Mouse (Mus musculus): ENCODE data around the gene Xlr5a.
"Not testable (repeated sequence)": the region's sequence is repeated elsewhere in the genome, so short reads cannot be mapped to it uniquely, and the experiment has no call there.

Xlr5a gene

DNA sequence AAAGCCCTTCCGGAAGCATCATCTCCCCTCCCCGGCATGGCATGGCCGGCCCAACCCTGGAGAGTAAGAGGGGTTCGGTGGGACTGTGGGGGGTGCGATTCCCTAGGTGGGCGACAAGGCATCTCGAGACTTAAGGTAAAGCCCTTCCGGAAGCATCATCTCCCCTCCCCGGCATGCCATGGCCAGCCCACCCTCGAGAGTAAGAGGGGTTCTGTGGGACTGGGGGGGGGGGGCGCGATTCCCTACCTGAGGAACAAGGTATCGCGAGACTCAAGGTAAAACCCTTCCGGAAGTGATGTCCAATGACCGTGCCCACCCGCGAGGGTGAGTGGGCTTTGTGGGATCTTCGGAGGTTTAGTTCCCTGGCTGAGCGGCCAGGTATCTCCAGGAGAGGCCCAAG is 144.3 kb downstream of the Xlr5a start, which contains the start of gene Xlr5b:
Gene Xlr5b (plus strand): TSS at position 301 of the 400 bp plus-strand sequence.
- DNase-seq (ENCODE audit: low read depth, low spot score): not testable (repeated sequence)

DNA sequence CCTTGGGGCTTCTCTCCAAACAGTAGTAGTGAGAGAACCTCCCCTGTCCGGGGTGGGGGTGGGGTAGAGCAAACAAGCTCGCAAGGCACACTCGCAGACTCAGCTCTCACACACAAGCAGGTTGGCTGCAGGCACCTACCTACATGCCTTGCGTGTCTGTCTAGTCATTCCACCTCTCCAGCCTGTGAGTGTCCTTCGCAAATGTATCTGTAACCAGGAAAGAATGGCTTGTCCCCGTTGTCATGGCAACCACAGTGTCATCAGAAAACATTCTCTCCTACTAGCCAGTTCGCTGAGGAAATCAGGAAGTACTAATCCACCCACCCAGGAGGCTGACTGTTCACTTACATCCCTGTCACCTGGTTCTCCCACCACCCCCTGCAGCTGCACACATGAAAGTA is 149.6 kb downstream of the Xlr5a start:
- DNase-seq (ENCODE audit: low read depth, low spot score): not testable (repeated sequence)

DNA sequence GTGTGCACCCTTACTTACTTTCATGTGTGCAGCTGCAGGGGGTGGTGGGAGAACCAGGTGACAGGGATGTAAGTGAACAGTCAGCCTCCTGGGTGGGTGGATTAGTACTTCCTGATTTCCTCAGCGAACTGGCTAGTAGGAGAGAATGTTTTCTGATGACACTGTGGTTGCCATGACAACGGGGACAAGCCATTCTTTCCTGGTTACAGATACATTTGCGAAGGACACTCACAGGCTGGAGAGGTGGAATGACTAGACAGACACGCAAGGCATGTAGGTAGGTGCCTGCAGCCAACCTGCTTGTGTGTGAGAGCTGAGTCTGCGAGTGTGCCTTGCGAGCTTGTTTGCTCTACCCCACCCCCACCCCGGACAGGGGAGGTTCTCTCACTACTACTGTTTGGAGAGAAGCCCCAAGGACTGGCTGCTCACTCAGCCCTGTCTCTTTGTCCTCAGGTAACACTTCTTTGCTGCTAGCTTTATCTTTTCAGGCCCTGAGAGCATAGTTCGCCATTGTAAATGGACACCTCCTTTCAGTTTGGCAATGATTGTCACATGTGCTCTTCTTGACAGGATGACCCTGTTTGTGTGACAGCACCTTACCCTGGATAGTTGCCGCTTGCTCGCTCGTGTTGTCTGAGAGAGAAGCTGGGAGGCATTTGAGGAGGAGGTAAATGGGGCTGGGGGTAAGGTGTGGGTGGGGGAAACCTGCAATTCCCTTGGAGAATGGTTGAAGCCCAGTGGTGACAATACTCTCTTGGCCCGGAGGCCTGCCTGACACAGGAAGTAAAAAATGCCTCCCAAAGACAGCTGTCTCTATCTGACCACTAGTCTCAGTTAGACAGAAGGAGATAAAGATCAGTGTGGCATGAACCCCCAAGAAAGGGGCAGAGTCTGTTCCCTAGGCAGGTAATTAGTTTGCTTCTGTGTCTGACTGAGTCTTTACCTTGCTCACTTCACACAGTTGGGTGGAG is 169.6 kb downstream of the Xlr5a start:
- DNase-seq (ENCODE audit: low read depth, low spot score): not testable (repeated sequence)

DNA sequence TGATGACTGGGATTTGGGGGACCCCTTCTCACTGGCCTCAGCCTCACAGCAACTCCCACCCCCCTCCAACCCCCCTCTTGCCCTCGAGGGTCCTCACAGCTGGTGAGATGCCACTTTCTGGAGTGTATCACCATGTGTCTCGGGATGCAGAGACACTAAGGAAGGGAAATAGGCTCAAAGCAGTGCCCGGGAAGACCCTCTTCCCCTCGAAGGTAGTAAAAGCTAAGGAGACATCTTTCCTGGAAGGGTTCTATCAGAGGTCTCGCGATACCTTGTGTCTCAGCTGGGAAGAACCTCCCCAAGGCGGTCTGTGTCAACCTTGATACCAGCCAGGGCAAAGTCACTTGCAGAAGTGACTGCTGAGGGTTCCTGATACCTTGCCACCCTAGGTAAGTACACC is 176.0 kb downstream of the Xlr5a start, which contains the start of gene Gm14685:
Gene Gm14685 (plus strand): TSS at position 301 of the 400 bp plus-strand sequence.
- DNase-seq (ENCODE audit: low read depth, low spot score): not testable (repeated sequence)

DNA sequence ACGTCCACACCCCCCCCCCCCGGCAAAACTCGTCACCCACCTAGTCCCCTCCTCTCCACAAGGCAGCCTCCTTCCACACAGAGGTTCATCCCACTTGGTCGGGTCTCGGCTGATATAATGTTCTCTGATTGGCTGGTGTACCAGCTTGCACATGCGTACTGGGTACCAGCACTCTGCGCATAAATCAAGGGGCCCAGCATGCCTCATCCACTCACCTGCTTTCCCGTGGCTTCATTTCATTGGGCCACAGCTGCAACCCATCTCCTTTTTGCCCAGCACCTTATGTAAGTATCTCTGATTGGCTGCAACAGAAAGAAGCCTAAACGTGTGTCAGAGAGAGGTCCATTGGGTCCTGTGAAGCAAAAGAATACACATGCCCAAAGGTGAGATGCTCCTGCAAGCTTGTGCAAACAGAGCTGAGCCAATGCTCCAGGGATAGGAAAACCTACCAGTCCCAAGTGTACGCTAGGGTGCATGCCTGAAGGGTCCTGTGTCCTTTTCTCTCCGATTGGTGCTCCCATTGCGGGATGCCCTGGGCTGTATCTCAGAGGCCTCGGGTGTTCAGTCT is 195.8 kb downstream of the Xlr5a start, which contains the start of gene Xlr3a:
Gene Xlr3a (minus strand): TSS at position 155 of the 568 bp plus-strand sequence.
- peak; percentile 41 for DNase-seq (ENCODE audit: low read depth, low spot score)

DNA sequence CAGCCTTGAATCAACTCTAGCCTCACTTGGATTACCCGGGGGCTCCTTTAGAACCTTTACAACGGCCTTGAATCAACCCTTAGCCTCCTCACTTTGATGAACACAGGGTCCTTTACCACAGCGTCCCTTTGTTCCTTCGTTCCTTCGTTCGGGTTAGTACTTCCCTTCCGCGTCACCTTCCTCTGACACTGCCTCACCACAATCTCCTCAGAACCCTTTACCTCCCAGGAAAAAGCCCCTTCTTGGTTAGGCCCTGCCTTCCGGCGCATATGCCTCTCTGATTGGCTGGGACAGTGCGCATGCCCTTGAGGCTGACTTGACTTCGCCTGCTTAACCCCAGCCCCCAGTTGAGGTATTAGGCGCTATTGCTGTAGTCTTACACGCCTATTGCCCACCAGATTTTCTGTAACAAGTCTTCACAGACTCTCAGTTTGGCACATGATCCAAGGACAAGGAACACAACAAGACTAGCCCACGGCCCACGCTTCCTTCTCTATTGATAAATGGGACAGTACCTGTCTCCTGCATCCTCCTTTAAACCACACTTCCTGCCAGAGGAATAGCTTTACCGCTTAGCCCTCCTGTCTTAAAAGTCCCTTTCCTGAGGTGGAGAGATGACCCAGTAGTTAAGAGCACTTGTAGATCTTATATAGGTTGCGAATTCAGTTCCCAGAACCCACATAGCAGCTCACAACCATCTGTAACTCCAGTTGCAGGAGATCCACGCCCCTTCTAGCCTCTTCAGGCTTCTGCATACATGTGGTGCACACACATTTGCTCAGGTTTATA is 210.3 kb downstream of the Xlr5a start, which contains the start of gene Xlr4a:
Gene Xlr4a (minus strand): TSS at position 212 of the 789 bp plus-strand sequence.
- DNase-seq (ENCODE audit: low read depth, low spot score): not testable (repeated sequence)

DNA sequence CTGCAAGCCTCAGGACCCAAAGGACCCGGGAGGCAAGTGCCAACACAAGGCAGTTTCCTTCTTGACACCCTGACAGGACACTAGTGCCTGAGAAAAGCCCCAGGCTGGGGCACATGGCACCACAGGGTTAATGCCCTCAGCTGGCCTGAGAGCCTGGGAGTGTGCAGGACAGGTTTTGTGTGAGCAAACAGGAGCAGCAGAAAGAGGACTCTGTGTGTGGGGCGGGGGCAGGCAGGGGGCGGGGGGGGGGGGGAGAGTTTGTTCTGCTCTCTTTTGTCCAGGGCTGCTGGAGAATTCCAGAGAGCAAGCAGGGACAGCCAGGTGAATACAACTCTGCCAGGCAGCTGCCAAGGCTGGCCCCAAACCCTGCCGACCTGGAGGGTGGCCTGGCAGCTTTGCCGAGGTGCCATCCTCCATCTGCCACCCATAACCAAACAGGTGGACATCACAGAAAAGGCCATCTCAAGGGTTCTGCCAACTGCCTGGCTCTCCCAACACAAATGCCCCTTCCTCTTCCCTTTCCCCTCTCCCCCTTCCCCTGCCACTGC is 225.9 kb downstream of the Xlr5a start:
- DNase-seq (ENCODE audit: low read depth, low spot score): not testable (repeated sequence)

DNA sequence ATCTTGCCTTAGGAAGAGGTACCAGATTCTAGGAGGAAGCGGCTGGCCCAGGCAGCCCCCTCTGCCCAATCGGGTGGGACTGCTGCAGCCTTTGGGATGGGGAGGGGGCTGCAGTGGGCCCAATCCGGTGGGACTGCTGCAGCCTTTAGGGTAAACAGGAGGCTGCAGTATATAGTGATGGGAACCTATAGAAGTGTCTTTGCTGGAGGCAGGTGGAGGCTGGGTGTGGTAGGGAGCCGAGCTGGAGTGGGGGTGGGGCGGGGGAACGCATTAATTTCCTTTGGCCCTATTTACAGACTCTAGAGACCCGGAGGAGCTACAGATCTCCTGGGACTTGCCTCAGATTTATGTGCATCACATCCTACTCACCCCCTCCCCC is 228.4 kb downstream of the Xlr5a start, which contains the start of gene Pnma3:
Gene Pnma3 (plus strand): TSS at position 373 of the 379 bp plus-strand sequence.
- no peak for DNase-seq (ENCODE audit: low read depth, low spot score)

DNA sequence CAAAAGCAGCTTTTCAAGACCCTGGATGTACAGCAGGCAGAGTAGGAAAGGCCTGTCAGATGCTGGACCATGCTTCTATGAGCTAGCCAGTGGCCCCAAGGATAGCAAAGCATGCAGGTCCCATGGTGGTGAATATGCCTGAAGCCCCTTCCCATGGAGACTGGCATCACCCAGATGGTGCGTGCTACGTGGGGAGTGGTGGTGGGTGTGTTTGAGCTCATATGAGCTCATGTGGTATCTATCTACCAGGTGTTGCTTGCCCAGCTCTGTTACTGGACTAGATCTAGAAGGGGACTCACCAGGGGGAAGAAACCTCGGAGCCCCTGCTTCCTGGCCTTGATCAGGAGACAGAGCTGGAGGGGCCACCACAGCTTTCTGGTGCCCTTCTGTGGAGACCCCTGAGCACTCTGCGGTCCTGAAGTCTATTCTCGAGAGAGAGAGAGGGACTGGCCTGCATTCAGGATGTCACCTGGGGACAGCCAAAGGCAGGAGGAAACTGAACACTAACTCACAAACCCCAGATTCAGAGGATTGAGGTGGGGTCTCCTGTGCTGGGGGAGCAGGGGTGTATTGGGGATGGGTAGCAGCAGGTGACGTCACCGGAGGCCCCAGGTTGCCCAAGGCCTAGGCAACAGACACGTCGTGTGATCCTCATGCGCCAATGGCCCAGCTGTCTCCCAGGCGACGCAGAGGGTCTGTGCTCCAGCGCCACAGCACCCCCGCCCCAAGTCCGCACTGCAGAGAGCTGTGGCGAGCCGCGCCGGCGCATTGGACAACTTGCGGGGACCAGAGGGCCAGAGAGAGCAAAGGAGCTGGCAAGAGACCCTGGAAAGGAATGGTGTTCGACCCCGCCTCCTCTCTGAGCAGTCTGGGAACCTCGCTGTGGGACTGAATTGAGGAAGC is 229.0 kb downstream of the Xlr5a start:
- peak; percentile 57 for DNase-seq (ENCODE audit: low read depth, low spot score)

DNA sequence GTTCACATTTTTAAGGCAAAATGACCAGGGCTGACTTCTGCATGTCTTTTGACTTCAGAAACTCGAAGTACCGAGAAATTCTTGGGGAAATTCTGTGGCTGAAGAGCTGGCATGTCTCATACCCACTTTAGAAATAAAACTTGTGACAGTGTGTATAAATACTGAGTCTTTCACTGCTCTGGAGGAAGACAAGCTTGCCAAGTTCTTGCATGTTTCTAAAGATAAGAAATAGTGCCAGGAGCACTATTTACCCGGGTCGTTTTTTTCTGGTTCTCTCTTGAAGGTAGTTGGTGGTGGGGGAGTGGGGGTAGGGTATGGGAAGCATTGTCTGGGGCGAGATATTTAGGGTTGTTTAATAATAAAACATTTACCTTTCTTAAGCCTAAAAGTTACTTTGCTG is 230.5 kb downstream of the Xlr5a start:
- no peak for DNase-seq (ENCODE audit: low read depth, low spot score)

DNA sequence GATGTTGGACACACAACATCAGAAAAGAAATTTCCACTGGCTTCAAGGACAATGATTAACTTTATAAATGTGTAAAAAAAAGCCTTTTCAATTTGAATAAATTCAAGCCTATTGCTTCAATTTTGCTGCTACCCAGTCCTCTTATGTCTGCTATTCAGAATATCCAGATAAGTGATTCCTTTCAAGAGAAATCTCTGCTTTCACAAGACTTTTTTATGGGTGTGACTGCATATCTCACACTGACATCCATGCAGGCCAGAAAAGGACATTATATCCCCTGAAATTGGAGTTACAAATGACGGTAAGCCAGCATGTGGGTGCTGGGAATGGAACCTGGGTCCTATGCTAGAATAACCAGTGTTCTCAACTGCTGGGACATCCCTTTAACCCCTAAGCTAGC is 231.2 kb downstream of the Xlr5a start:
- no peak for DNase-seq (ENCODE audit: low read depth, low spot score)

Measured in brain, adult 2 months (tissue).